Mouse (Mus musculus) kidney, postnatal 0 days (tissue): ENCODE results near the gene Arrdc3. TPM values are rescaled to one million over a fixed set of nuclear protein-coding genes. Genes with fewer than 3 reads are reported as not detected.

ENCODE experiments used
- ATAC-seq: fragments of 200-750 bp; cut with Nextera tagmentation; replicated peaks from 2 replicates; pipeline ENCODE4 v1.8.0; 2017; ENCODE audit warnings: low read depth, moderate number of reproducible peaks, moderate TSS enrichment, moderate library complexity; ENCODE audit not compliant: low FRiP score
- DNase-seq: peaks from one replicate; pipeline ENCODE4 v3.0.0-alpha.2; 2016; ENCODE audit warnings: low spot score
- H3K27ac ChIP-seq: fragments of 300-500 bp; sonication (generic); 2 replicates; pipeline ENCODE4 v1.5.1; 2014; ENCODE audit warnings: mild to moderate bottlenecking
- H3K27me3 ChIP-seq: fragments of 300-500 bp; sonication (generic); 2 replicates; pipeline ENCODE4 v1.6.1; 2014; ENCODE audit warnings: low read length, mixed read lengths; ENCODE audit not compliant: insufficient read depth
- H3K36me3 ChIP-seq: fragments of 300-500 bp; sonication (generic); 2 replicates; pipeline ENCODE4 v1.6.1; 2014; ENCODE audit warnings: low read length, mixed read lengths; ENCODE audit not compliant: insufficient read depth
- H3K4me1 ChIP-seq: fragments of 300-500 bp; sonication (generic); replicated peaks from 2 replicates; pipeline ENCODE4 v1.6.1; 2014; ENCODE audit warnings: antibody characterized with exemption, low read length, mixed read lengths; ENCODE audit not compliant: insufficient read depth
- H3K4me2 ChIP-seq: fragments of 300-500 bp; sonication (generic); 2 replicates; pipeline ENCODE4 v1.6.1; 2014; ENCODE audit warnings: mild to moderate bottlenecking, low read length, moderate library complexity, mixed read lengths
- H3K4me3 ChIP-seq: fragments of 300-500 bp; sonication (generic); replicated peaks from 2 replicates; pipeline ENCODE4 v1.5.1; 2014; ENCODE audit warnings: low read depth, low read length
- H3K9ac ChIP-seq: fragments of 300-500 bp; sonication (generic); 2 replicates; pipeline ENCODE4 v1.6.1; 2014; ENCODE audit warnings: low read depth, low read length
- H3K9me3 ChIP-seq: fragments of 300-500 bp; sonication (generic); replicated peaks from 2 replicates; pipeline ENCODE4 v1.6.1; 2016; ENCODE audit warnings: low read length, inconsistent platforms, mixed read lengths
- CTCF ChIP-seq: IDR thresholded peaks from 2 replicates; pipeline ENCODE4 v1.5.1; 2016; ENCODE audit warnings: antibody characterized with exemption, low read depth, mild to moderate bottlenecking, moderate library complexity
- WGBS: fragments of 180-500 bp; shearing (Covaris S2); extraction: QIAGEN DNeasy Blood & Tissue Kit; methylation state at CpG from one replicate; pipeline ENCODE4 v1.1.7; 2014; 5-methylcytosine and 5-hydroxymethylcytosine counted together
- polyA plus RNA-seq: library from polyadenylated mRNA; unstranded; fragments of >200 nt; fragmentation: Nextera tagmentation; extraction: Ambion mirVana; gene quantifications from 2 replicates; pipeline ENCODE4 v1.2.1, GENCODE M21; 2015

The Arrdc3 gene
- polyA plus RNA-seq, 1 experiment from 2014 or later = 58.1 TPM

- Histone ChIP-seq H3K4me2 (peak overlapping the region; percentile 70), H3K4me3 (peak overlapping the region; percentile 77), H3K9me3 (no peaks in the 10 kb centered on the region), H3K27me3 (no peaks in the 10 kb centered on the region), H3K9ac (peak overlapping the region; percentile 96), H3K36me3 (no peaks in the 10 kb centered on the region), H3K27ac (peak overlapping the region; percentile 100), H3K4me1 (0 out of 2 replicates have a peak, but pooled peaks cover 3% of the 10 kb centered on the region)
- ATAC-seq (peak; percentile 37), DNase-seq (peak; percentile 79)
- TF ChIP-seq CTCF = no peak
- WGBS = under 1% methylated on average over 23 of the region's 23 CpGs
Observed at GRCm38 (mm10) chr13:80882716-80883135, 458 bp upstream of the Arrdc3 start.

GRCm38 (mm10) chr13:80883649-80884376 lies 629 bp downstream of the Arrdc3 start:
- Histone ChIP-seq H3K27me3 (no peaks in the 10 kb centered on the region), H3K27ac (peak overlapping the region; percentile 100), H3K36me3 (no peaks in the 10 kb centered on the region), H3K4me1 (0 out of 2 replicates have a peak, but pooled peaks cover 3% of the 10 kb centered on the region), H3K9ac (peak overlapping the region; percentile 96), H3K9me3 (no peaks in the 10 kb centered on the region), H3K4me3 (peak overlapping the region; percentile 77), H3K4me2 (peak overlapping the region; percentile 70)
- DNase-seq (peak; percentile 68), ATAC-seq (no peak)
- TF ChIP-seq CTCF = no peak
- 0% methylated on average over 23 of the region's 23 CpGs for WGBS

GRCm38 (mm10) chr13:80884377-80884983 lies 1.3 kb downstream of the Arrdc3 start:
- peak overlapping the region; percentile 100 for H3K27ac ChIP-seq
- H3K27me3 ChIP-seq = no peaks in the 10 kb centered on the region
- WGBS = under 1% methylated on average over 15 of the region's 15 CpGs
- H3K4me1 ChIP-seq = 0 out of 2 replicates have a peak, but pooled peaks cover 3% of the 10 kb centered on the region
- peak overlapping the region; percentile 70 for H3K4me2 ChIP-seq
- no peak for TF ChIP-seq CTCF
- no peaks in the 10 kb centered on the region for H3K36me3 ChIP-seq
- DNase-seq (peak; percentile 96), ATAC-seq (0 out of 2 replicates have a peak, but pooled peaks have one; percentile 10)
- peak overlapping the region; percentile 77 for H3K4me3 ChIP-seq
- peak overlapping the region; percentile 96 for H3K9ac ChIP-seq
- H3K9me3 ChIP-seq = no peaks in the 10 kb centered on the region

GRCm38 (mm10) chr13:80885103-80885833 lies 2.1 kb downstream of the Arrdc3 start:
- Histone ChIP-seq H3K4me1 (0 out of 2 replicates have a peak, but pooled peaks cover 3% of the 10 kb centered on the region), H3K4me3 (peak overlapping the region; percentile 77), H3K4me2 (peak overlapping the region; percentile 70), H3K9ac (peak overlapping the region; percentile 96), H3K36me3 (peaks cover 4% of the 10 kb centered on the region; the same call in 1 of the 2 replicates), H3K27me3 (no peaks in the 10 kb centered on the region), H3K9me3 (no peaks in the 10 kb centered on the region), H3K27ac (peak overlapping the region; percentile 100)
- DNase-seq (peak; percentile 96), ATAC-seq (peak; percentile 89)
- TF ChIP-seq CTCF = no peak
- under 1% methylated on average over 43 of the region's 47 CpGs for WGBS

- Histone ChIP-seq H3K9me3 (no peaks in the 10 kb centered on the region), H3K27ac (peak overlapping the region; percentile 100), H3K4me3 (peak overlapping the region; percentile 77), H3K4me2 (peak overlapping the region; percentile 70), H3K4me1 (0 out of 2 replicates have a peak, but pooled peaks cover 3% of the 10 kb centered on the region), H3K27me3 (no peaks in the 10 kb centered on the region), H3K9ac (peak overlapping the region; percentile 96), H3K36me3 (peaks cover 12% of the 10 kb centered on the region; the same call in 1 of the 2 replicates)
- WGBS = 0% methylated on average over 72 of the region's 72 CpGs
- ATAC-seq = peak; percentile 93
- no peak for TF ChIP-seq CTCF
- peak; percentile 96 for DNase-seq
Observed at GRCm38 (mm10) chr13:80885834-80886663, 2.9 kb downstream of the Arrdc3 start.
